Mouse (Mus musculus) c-Kit-positive CD71-positive TER-119-positive erythroid progenitor cells, embryonic 14.5 days (primary cell): ENCODE measurements around the gene Olfr707.
"Not testable (repeated sequence)": the region's sequence is repeated elsewhere in the genome, so short reads cannot be mapped to it uniquely, and the experiment has no call there.

Experiments used
- DNase-seq: peaks from one replicate; pipeline ENCODE4 v3.0.0-alpha.2; 2013; ENCODE audit warnings: low spot score

Olfr707 gene

DNA sequence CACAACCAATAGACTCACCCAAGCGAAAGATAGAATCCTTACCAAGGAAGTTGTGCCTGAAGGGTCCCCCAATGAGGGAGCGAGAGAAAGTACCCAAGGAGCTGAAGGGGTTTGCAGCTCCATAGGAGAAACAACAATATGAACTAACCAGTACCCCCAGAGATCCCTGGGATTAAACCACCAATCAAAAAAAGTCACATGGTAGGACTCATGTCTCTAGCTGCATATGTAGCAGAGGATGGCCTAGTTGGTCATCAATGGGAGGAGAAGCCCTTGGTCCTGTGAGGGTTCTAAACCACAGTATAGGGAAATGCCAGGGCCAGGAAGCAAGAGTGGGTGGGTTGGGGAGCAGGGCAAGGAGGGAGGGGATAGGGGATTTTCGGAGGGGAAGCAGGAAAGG is at the start of gene Olfr707:
Gene Olfr707 (minus strand): TSS at position 101 of the 400 bp plus-strand sequence.
- DNase-seq: not testable (repeated sequence)

DNA sequence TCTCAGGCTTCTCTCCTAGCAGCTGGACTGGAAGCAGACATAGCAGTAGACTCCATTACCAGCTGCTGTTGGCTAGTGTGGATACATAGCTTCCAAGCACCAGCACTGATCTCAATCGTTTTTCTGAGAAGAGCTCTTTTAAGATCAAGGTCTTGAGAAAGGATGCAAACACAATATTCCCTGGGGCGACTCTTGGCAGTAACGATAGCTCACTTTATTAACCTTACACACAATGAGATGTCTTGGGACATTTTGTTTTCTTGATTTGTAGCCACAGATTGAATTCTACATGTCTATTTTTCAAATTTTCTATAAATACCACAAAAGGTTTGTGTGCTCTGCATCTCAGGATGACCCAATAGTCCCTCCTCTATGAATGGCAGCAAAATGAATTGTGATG is 47.2 kb upstream of the Olfr707 start, which contains the start of gene Olfr710:
Gene Olfr710 (minus strand): TSS at position 101 of the 400 bp plus-strand sequence.
- no peak for DNase-seq

DNA sequence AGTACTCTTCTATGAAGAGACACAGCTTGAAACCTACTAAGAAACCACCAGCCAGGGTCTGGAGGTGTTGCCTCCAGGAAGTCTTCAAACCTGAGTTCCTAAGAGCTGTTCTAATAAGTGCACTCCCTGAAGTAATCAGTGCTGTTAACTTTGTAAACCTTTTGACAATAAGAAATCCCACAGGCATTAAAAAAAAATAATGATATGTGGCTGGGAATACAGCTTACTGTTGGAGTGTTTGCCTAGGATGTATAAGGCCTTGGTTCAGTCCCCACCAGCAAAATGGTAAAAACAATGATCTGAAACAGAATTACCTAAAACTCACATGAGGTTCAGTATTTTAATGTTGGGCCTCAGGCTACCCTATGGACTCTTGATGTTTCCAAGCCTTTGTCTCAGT is 31.1 kb upstream of the Olfr707 start, which contains the start of gene Olfr709-ps1:
Gene Olfr709-ps1 (minus strand): TSS at position 101 of the 400 bp plus-strand sequence.
- no peak for DNase-seq

DNA sequence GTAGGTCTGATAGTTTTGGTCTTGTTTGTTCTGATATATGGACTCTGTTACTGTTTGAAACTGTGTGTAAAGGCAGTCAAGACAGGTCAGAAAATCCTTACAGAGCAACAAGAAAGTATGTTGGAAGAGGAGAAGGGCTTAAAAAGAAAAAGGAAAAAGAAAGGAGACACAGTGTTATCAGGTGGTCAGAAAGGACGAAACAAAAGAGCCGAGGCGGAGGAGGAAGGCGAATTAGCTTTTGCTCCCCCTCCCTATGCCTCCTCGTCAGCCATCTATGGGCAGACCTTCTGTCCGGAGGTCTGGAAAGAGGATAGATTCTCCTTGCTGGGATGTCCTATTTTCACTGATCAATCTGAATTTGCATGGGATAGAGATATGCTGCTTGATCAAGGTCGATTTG is 19.9 kb upstream of the Olfr707 start:
- not testable (repeated sequence) for DNase-seq

- DNase-seq: no peak
Measured at GRCm38 (mm10) chr7:106907676-106908075, 6.6 kb upstream of the Olfr707 start, which contains the start of gene Olfr1532-ps1. TSS of gene Olfr1532-ps1 (plus strand) at chr7:106908001.

GRCm38 (mm10) chr7:106888062-106888461 is 13.0 kb downstream of the Olfr707 start, which contains the start of gene Olfr706:
TSS of gene Olfr706 (minus strand) at chr7:106888162.
- no peak for DNase-seq

DNA sequence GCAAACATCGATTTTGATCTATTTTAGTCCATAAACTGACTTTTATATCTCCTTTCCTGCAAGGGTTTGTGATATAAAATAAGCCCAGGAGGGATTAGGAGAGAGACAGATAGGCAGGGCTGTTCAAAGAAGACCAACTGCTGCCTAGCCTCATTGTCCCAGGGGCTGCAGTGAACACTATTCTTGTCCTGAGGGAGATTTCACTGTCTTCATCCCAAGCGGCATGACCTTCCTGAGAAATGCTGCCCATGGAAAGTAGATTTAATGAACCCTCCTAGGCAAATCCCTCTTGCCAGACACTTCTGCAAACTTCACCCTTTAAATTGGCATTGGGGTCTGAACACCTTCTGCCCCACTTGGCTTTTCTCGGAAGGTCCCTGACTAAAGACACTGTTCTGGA is 24.2 kb downstream of the Olfr707 start, which contains the start of gene Olfr705:
Gene Olfr705 (minus strand): TSS at position 101 of the 400 bp plus-strand sequence.
- DNase-seq: no peak

DNA sequence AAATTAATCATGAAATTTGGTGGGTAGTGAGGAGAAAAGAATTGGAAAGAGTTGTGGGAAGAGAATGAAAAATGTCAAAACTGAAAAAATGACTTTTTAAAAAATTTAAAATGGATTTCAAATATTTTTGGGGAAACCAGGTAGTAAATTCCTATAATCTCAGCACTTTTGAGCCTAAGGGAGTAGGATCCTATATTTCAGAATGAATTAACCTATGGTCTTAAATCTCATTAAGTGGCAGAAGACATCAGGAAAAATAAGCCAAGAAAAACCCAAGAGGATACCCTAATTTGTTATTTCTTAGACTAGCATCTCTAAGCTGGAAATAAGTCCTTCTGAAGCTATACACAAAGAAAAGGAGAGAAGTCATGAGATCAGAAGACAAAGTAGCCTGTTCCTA is 38.2 kb downstream of the Olfr707 start, which contains the start of gene Olfr704:
Gene Olfr704 (plus strand): TSS at position 301 of the 400 bp plus-strand sequence.
- DNase-seq: no peak

- DNase-seq: no peak
Measured at GRCm38 (mm10) chr7:106843060-106843459, 58.0 kb downstream of the Olfr707 start, which contains the start of gene Olfr703. TSS of gene Olfr703 (plus strand) at chr7:106843360.
